Mouse (Mus musculus): ENCODE measurements at regions not wholly inside any gene's neighbourhood (a gene's known extent, or its start where the extent isn't known, plus 50 kb on each side); places are given as distances from the start of the nearest gene placed in this dataset.
"Not testable (repeated sequence)": the region's sequence is repeated elsewhere in the genome, so short reads cannot be mapped to it uniquely, and the experiment has no call there.

DNA sequence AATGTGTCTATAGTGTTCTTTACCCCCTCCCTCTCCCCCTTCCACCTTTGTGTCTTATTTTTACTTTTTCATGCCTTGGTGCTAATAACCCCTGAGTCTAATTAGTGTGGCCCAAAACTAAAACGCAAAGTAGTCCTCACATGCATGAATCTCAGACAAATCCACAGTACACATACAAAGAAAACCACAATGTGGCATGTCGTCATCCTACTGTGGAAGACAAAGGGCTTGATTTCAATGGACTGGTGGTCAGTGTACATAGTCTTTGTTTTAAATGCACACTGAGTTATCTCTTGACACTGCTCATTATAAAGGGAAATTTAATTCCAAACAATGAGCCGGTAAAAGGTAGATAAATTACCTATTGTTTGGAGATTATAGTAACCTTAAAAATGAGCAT lies 188.1 kb downstream of the Basp1 start:
- no peak for DNase-seq (ENCODE audit: low read depth, low spot score)
- no peaks in the 10 kb centered on the region for H3K36me3 ChIP-seq (ENCODE audit: control insufficient read depth, insufficient read depth, low read length, poor library complexity, severe bottlenecking)
- no peaks in the 10 kb centered on the region; the same call in 1 of the 2 replicates for H3K27me3 ChIP-seq (ENCODE audit: control insufficient read depth, insufficient read depth, low read length, poor library complexity, severe bottlenecking)

DNA sequence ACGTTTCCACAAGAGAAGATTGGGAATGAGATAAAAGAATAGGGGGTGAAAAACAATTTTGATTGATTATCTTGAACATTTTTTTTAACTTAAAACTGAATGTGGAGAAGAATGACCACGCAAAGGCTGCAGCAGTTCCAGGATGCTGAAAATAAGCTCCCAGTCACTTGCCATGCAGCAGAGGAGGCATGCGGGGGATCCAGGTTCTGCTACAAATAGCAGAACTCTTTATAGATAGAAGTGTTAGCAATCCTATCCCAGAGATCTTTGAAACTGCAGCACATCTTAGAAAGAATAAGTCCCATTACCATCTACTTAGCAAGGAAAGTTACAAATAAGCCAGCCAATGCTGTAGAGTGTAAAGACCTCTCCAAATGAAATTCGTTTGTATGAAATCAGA lies 191.8 kb downstream of the Basp1 start:
- H3K36me3 ChIP-seq (ENCODE audit: control insufficient read depth, insufficient read depth, low read length, poor library complexity, severe bottlenecking): no peaks in the 10 kb centered on the region
- no peaks in the 10 kb centered on the region for H3K27me3 ChIP-seq (ENCODE audit: control insufficient read depth, insufficient read depth, low read length, poor library complexity, severe bottlenecking)
- DNase-seq (ENCODE audit: low read depth, low spot score): no peak

- H3K27me3 ChIP-seq (ENCODE audit: control insufficient read depth, insufficient read depth, low read length, poor library complexity, severe bottlenecking): no peaks in the 10 kb centered on the region
- no peaks in the 10 kb centered on the region for H3K36me3 ChIP-seq (ENCODE audit: control insufficient read depth, insufficient read depth, low read length, poor library complexity, severe bottlenecking)
- DNase-seq (ENCODE audit: low read depth, low spot score): no peak
These were observed 197.2 kb downstream of the Basp1 start for GRCm38 (mm10) chr15:25216375-25216774.

GRCm38 (mm10) chr15:25202097-25202496 lies 211.5 kb downstream of the Basp1 start:
- no peak for DNase-seq (ENCODE audit: low read depth, low spot score)
- H3K36me3 ChIP-seq (ENCODE audit: control insufficient read depth, insufficient read depth, low read length, poor library complexity, severe bottlenecking): no peaks in the 10 kb centered on the region
- no peaks in the 10 kb centered on the region for H3K27me3 ChIP-seq (ENCODE audit: control insufficient read depth, insufficient read depth, low read length, poor library complexity, severe bottlenecking)

DNA sequence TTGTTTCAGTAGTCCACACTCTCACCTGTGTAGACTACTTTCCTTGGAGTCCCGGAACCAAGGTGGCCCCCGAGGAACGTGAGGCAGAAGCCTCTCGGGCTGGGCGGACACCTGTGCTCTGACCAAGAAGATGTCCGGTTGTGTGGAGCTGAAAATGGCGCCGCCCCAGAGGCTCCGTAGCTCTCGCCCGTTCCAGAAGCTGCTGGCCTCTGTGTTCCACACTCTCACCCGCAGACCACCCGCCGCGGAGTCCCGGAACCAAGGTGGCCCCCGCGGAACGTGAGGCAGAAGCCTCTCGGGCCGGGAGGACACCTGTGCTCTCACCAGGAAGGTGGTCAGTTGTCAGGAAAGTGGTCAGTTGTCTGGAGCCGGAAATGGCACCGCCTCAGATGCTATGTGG lies 213.3 kb downstream of the Basp1 start:
- not testable (repeated sequence) for DNase-seq (ENCODE audit: low read depth, low spot score); H3K27me3 ChIP-seq (ENCODE audit: control insufficient read depth, insufficient read depth, low read length, poor library complexity, severe bottlenecking); H3K36me3 ChIP-seq (ENCODE audit: control insufficient read depth, insufficient read depth, low read length, poor library complexity, severe bottlenecking)

GRCm38 (mm10) chr15:25187881-25188326 lies 225.7 kb downstream of the Basp1 start:
- no peaks in the 10 kb centered on the region; the same call in 1 of the 2 replicates for H3K27me3 ChIP-seq (ENCODE audit: control insufficient read depth, insufficient read depth, low read length, poor library complexity, severe bottlenecking)
- H3K36me3 ChIP-seq (ENCODE audit: control insufficient read depth, insufficient read depth, low read length, poor library complexity, severe bottlenecking): no peaks in the 10 kb centered on the region
- DNase-seq (ENCODE audit: low read depth, low spot score): no peak

DNA sequence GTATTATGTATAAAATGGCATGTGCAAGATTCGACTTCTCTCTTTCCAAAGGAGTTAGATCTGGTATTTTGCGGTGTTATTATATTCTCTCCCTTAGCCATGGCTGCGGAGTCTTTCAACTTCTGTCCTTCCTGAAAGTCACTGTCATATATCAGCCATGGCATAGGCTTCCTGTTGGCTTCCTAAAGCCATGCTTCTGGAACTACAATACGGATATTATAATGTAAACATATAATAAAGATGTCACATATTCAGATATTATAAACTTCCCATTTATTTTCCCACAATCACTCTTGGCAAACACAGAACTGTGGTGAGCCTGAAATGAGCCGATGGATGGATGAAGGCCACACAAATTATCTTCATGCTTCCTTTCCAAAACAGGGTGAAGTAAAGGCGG lies 240.8 kb downstream of the Basp1 start:
- Histone ChIP-seq H3K27me3 (ENCODE audit: control insufficient read depth, insufficient read depth, low read length, poor library complexity, severe bottlenecking) (no peaks in the 10 kb centered on the region), H3K36me3 (ENCODE audit: control insufficient read depth, insufficient read depth, low read length, poor library complexity, severe bottlenecking) (no peaks in the 10 kb centered on the region)
- DNase-seq (ENCODE audit: low read depth, low spot score): no peak

DNA sequence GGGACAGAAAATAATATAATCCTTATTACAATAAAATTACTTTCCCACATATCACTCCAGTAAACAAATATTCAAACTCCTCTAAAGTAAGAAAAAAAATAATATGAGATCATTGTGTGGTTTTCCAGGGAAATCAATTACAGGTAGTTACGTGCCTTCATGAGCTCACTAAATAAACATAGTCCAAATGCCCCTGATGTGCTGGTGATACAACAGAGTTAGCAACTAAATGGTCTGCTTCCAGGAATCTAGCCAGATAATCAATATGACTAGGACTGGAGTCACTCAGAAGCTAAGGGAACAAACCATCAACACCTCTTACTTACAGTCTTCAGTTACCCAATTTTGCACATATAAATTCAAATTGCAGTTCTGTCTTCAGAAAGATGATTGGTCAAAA lies 267.2 kb downstream of the Basp1 start:
- no peaks in the 10 kb centered on the region for H3K27me3 ChIP-seq (ENCODE audit: control insufficient read depth, insufficient read depth, low read length, poor library complexity, severe bottlenecking)
- no peaks in the 10 kb centered on the region for H3K36me3 ChIP-seq (ENCODE audit: control insufficient read depth, insufficient read depth, low read length, poor library complexity, severe bottlenecking)
- no peak for DNase-seq (ENCODE audit: low read depth, low spot score)

DNA sequence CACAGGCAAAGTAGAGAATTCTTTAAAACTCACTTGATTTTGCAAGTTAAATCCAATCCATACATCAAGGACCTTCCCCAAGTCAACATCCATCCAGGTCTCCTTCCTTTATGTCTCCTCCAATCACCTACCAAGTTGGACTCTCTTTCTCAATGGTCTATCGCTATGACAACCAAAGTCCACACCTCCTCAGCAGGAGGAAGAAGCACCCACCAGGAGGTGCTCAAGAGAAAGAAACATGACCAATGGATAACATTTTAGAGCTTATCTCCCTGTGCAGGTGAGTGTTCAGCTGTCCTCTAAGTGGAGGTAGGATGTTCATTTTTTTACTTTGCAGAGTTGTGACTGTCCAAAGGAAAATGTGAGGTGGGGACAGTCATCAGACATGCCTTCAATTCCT lies 269.3 kb downstream of the Basp1 start:
- DNase-seq (ENCODE audit: low read depth, low spot score): peak; percentile 16
- Histone ChIP-seq H3K36me3 (ENCODE audit: control insufficient read depth, insufficient read depth, low read length, poor library complexity, severe bottlenecking) (no peaks in the 10 kb centered on the region), H3K27me3 (ENCODE audit: control insufficient read depth, insufficient read depth, low read length, poor library complexity, severe bottlenecking) (no peaks in the 10 kb centered on the region)

DNA sequence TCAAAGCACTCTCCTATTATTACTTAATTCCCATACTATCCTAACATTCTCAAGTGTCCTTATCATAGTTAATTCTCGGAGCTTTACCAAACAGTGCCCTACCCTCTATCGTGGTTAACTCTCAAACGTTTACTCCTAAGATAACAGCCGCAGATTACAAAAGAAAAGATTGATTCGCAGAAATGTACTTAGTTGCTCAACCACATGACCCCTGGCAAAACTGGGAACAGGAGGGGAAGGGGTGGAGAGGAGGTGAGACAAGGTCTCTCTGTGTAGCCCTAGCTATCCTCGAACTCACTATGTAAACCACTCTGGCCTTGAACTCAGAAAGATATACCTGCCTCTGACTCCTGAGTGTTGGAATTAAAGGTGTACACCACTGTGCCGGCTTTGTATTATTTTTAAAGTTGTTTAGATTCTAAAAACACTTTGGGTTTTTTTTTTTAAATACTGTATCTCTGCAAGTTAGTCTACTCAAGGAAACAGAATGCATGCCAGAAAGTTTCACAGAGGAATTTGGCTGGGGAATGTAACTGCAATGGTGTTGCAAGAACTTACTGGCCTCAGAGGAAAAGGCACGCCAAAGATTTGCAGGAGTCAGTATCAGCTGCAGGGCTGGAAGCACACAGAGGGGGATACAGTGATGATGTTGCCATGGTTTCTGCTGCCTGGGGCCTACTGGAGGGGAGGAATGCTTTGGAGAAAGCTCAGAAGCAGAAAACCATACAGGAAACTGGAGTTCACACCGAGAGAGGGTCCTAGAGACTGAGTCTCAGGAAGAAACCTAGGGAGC lies 273.0 kb downstream of the Basp1 start:
- DNase-seq (ENCODE audit: low read depth, low spot score): no peak
- Histone ChIP-seq H3K27me3 (ENCODE audit: control insufficient read depth, insufficient read depth, low read length, poor library complexity, severe bottlenecking) (no peaks in the 10 kb centered on the region), H3K36me3 (ENCODE audit: control insufficient read depth, insufficient read depth, low read length, poor library complexity, severe bottlenecking) (no peaks in the 10 kb centered on the region)

DNA sequence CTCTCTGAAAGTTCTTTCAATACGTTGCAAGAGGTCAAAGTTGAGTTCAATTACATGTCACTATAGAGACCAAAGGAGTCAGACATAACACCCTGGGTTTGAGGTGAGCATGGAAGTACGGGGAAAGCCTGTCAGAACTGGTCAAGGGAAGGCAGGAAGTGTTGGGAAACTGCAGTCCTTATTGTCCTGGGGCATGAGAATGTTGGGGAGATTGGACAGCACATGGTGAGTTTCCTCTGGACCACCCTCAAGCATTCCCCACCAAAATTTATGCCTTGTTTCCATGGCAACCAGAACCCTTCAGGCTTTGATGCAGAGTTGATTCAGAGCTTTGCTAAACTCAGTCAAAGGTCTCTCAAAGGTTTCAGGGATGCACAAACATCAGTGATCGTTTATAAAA lies 276.5 kb downstream of the Basp1 start:
- Histone ChIP-seq H3K27me3 (ENCODE audit: control insufficient read depth, insufficient read depth, low read length, poor library complexity, severe bottlenecking) (no peaks in the 10 kb centered on the region), H3K36me3 (ENCODE audit: control insufficient read depth, insufficient read depth, low read length, poor library complexity, severe bottlenecking) (no peaks in the 10 kb centered on the region)
- DNase-seq (ENCODE audit: low read depth, low spot score): no peak

DNA sequence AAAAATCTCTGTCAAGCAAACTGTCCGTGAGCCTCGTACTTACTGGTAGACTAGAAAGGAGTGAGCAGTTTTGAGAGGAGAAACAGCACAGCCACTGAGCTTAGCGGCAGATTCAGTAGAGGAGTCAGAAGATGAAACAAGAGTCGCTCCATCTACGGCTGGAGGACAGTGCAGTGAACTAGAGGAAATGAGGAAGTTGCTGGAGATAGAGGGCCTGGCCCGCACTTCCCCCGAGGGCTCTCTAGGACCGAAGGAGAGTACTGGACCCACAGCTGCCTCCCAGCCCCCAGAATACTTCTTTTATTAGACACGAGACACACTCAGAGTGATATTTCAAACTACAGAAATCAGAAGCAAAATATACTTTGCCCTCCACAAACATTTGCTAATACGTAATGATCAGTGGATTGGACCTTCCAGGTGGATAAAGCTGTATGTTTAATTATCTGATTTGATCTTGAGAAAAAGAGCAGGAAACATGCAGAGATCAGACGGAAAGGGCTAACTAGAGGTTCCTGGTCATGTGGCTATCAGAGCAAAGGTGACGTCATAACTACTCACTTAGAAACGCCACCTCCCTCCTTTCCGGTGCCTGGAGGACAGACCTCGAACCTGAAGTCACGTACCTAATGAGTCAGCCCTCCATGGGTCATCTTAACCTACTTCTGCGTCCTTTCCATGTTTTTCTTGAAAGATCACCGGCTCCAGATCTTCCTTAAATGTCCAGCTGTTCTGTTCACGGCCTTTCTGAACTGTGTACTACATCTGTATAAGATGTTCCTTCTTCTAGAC lies 277.9 kb downstream of the Basp1 start:
- Histone ChIP-seq H3K27me3 (ENCODE audit: control insufficient read depth, insufficient read depth, low read length, poor library complexity, severe bottlenecking) (no peaks in the 10 kb centered on the region), H3K36me3 (ENCODE audit: control insufficient read depth, insufficient read depth, low read length, poor library complexity, severe bottlenecking) (no peaks in the 10 kb centered on the region)
- DNase-seq (ENCODE audit: low read depth, low spot score): no peak

DNA sequence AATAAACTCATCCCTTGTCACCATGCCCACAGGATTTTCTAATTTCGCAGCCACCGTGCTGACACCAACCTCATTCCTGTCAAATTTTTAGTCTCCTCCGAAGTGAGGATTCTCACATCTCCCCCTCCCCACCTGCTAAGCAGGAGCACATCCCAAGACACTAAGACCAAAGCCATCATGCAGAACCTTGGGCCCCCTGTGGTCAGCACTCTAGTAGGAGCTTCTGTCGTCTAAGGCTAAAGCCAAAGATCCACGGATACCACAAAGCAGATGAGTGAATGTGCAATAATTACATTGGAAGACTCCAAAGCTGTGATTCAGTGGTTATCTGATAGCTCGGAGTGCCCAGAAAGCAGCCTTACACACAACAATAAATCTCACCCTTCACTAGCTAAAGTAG lies 283.5 kb downstream of the Basp1 start:
- Histone ChIP-seq H3K36me3 (ENCODE audit: control insufficient read depth, insufficient read depth, low read length, poor library complexity, severe bottlenecking) (no peaks in the 10 kb centered on the region), H3K27me3 (ENCODE audit: control insufficient read depth, insufficient read depth, low read length, poor library complexity, severe bottlenecking) (no peaks in the 10 kb centered on the region)
- no peak for DNase-seq (ENCODE audit: low read depth, low spot score)

DNA sequence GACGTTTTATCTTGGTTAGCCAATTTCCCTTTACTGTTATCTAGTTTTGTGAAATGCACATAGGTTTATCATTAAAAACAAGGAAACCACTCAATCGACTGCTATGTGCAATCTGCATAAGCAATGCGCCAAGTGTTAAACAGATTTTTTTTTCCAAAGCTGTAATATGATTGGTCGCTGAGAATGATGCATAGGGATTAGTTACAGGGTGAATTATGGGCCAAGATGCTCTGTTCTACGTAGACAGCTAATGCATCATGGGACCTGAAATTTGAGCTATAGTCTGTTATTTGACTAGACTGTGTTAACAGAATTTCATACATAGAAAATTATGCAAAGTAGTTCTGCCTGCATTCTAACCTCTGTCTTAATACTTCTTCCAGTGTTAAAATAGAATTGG lies 284.0 kb downstream of the Basp1 start:
- Histone ChIP-seq H3K36me3 (ENCODE audit: control insufficient read depth, insufficient read depth, low read length, poor library complexity, severe bottlenecking) (no peaks in the 10 kb centered on the region), H3K27me3 (ENCODE audit: control insufficient read depth, insufficient read depth, low read length, poor library complexity, severe bottlenecking) (no peaks in the 10 kb centered on the region)
- no peak for DNase-seq (ENCODE audit: low read depth, low spot score)

GRCm38 (mm10) chr15:25120441-25120840 lies 293.1 kb downstream of the Basp1 start:
- Histone ChIP-seq H3K36me3 (ENCODE audit: control insufficient read depth, insufficient read depth, low read length, poor library complexity, severe bottlenecking) (no peaks in the 10 kb centered on the region), H3K27me3 (ENCODE audit: control insufficient read depth, insufficient read depth, low read length, poor library complexity, severe bottlenecking) (no peaks in the 10 kb centered on the region)
- DNase-seq (ENCODE audit: low read depth, low spot score): no peak

Data from splenic B cell, adult 2 months (primary cell).